Mouse (Mus musculus): ENCODE measurements around the gene Rpl38.

The Rpl38 gene

GRCm38 (mm10) chr11:114702996-114703361 is 34.7 kb downstream of the Rpl38 start:
- DNase-seq (ENCODE audit: low spot score in 2 of 2) = no peak

- no peak for DNase-seq (ENCODE audit: low spot score in 2 of 2)
Measured at GRCm38 (mm10) chr11:114704071-114704913, 36.0 kb downstream of the Rpl38 start.

GRCm38 (mm10) chr11:114706358-114706757 is 38.0 kb downstream of the Rpl38 start:
- no peak for DNase-seq (ENCODE audit: low spot score in 2 of 2)

- DNase-seq (ENCODE audit: low spot score in 2 of 2) = no peak
Measured at GRCm38 (mm10) chr11:114711393-114711792, 43.1 kb downstream of the Rpl38 start.

GRCm38 (mm10) chr11:114711861-114712260 is 43.5 kb downstream of the Rpl38 start:
- DNase-seq (ENCODE audit: low spot score in 2 of 2) = no peak

- DNase-seq (ENCODE audit: low spot score in 2 of 2) = no peak
Measured at GRCm38 (mm10) chr11:114714526-114714925, 46.2 kb downstream of the Rpl38 start.

GRCm38 (mm10) chr11:114715531-114715930 is 47.2 kb downstream of the Rpl38 start:
- no peak for DNase-seq (ENCODE audit: low spot score in 2 of 2)

- no peak for DNase-seq (ENCODE audit: low spot score in 2 of 2)
Measured at GRCm38 (mm10) chr11:114720535-114720934, 52.2 kb downstream of the Rpl38 start.
